Mouse (Mus musculus) heart, adult 18-20 months (tissue): ENCODE measurements around the gene Pprc1. TPM values are rescaled to one million over a fixed set of nuclear protein-coding genes. Genes with fewer than 3 reads are reported as not detected.

Experiments used
- DNase-seq, 2 experiments: peaks; one replicate each; pipeline ENCODE4 v3.0.0; 2021 to 2022; ENCODE audit warnings: mixed read lengths in 1 of 2
- long read RNA-seq, 2 experiments: library from polyadenylated mRNA; stranded (forward); transcript quantifications; one replicate each; pipeline ENCODE4 v2.0.0; 2021
- total RNA-seq, 2 experiments: library from RNA; stranded (reverse); gene quantifications; 2 replicates each; pipeline ENCODE4 v1.2.3; 2021

The Pprc1 gene
- 10 to 100 TPM; 14.2 to 14.9 TPM for total RNA-seq
- long read RNA-seq, experiment 1, partial matches to known transcripts = 1 of 3 reads
- long read RNA-seq, experiment 1, other reads (novel, unspliced or antisense) = 2 of 3 reads
- long read RNA-seq, experiment 2, partial matches to known transcripts = 1 of 1 reads
- long read RNA-seq, experiment 2, other reads (novel, unspliced or antisense) = 0 of 1 reads

GRCm38 (mm10) chr19:46044271-46044992, at the start of gene Pprc1:
Gene Pprc1 (plus strand): TSS chr19:46044886.
- DNase-seq = peak; percentile 69 to 73

- no peak for DNase-seq
These were observed 47.3 kb upstream of the Pprc1 start for GRCm38 (mm10) chr19:45997365-45997764.

- peak; percentile 96 for DNase-seq
These were observed 46.6 kb upstream of the Pprc1 start, which contains the start of gene Armh3 for GRCm38 (mm10) chr19:45997785-45998693. Gene Armh3 (minus strand): TSS chr19:45998488.

GRCm38 (mm10) chr19:45998694-45999217, 45.9 kb upstream of the Pprc1 start:
- no peak for DNase-seq

- DNase-seq = no peak
These were observed 45.3 kb upstream of the Pprc1 start for GRCm38 (mm10) chr19:45999378-45999777.

GRCm38 (mm10) chr19:46002279-46002678, 42.4 kb upstream of the Pprc1 start:
- DNase-seq = no peak

- DNase-seq = peak; percentile 94 to 96
These were observed 41.1 kb upstream of the Pprc1 start, which contains the start of gene Hps6 for GRCm38 (mm10) chr19:46003371-46004226. Gene Hps6 (plus strand): TSS chr19:46003508.

GRCm38 (mm10) chr19:46004814-46005466, 39.7 kb upstream of the Pprc1 start:
- DNase-seq = no peak

GRCm38 (mm10) chr19:46005680-46006079, 39.0 kb upstream of the Pprc1 start:
- DNase-seq = no peak

- DNase-seq = peak; percentile 91 to 96
These were observed 30.0 kb upstream of the Pprc1 start for GRCm38 (mm10) chr19:46014572-46015178.

- DNase-seq = no peak
These were observed 28.7 kb upstream of the Pprc1 start for GRCm38 (mm10) chr19:46016023-46016422.

- no peak for DNase-seq
These were observed 19.7 kb upstream of the Pprc1 start for GRCm38 (mm10) chr19:46024959-46025358.

GRCm38 (mm10) chr19:46026567-46026966, 18.1 kb upstream of the Pprc1 start:
- no peak for DNase-seq

- DNase-seq = no peak
These were observed 15.9 kb upstream of the Pprc1 start for GRCm38 (mm10) chr19:46028747-46029320.

- DNase-seq = no peak
These were observed 15.0 kb upstream of the Pprc1 start for GRCm38 (mm10) chr19:46029652-46030051.

GRCm38 (mm10) chr19:46030196-46030983, 14.3 kb upstream of the Pprc1 start:
- DNase-seq = no peak

- DNase-seq = peak in 1 of 2 experiments; percentile 33
These were observed 12.8 kb upstream of the Pprc1 start for GRCm38 (mm10) chr19:46031689-46032432.
